Mouse (Mus musculus) liver, embryonic 16.5 days (tissue): ENCODE measurements around the gene Rrp7a. TPM values are rescaled to one million over a fixed set of nuclear protein-coding genes. Genes with fewer than 3 reads are reported as not detected.

Experiments used
- ATAC-seq: fragments of 200-750 bp; cut with Nextera tagmentation; 2 replicates; pipeline ENCODE4 v1.8.0; 2017; ENCODE audit warnings: low read depth, mild to moderate bottlenecking, moderate number of reproducible peaks, moderate library complexity
- H3K27ac ChIP-seq: fragments of 300-500 bp; sonication (generic); 2 replicates; pipeline ENCODE4 v1.5.1; 2014; ENCODE audit warnings: mild to moderate bottlenecking, low read length
- H3K27me3 ChIP-seq: fragments of 300-500 bp; sonication (generic); 2 replicates; pipeline ENCODE4 v1.6.1; 2014; ENCODE audit warnings: low read depth, low read length, mixed read lengths; ENCODE audit not compliant: control insufficient read depth, insufficient read depth
- H3K36me3 ChIP-seq: fragments of 300-500 bp; sonication (generic); 2 replicates; pipeline ENCODE4 v1.6.1; 2014; ENCODE audit warnings: mild to moderate bottlenecking; ENCODE audit not compliant: control insufficient read depth, insufficient read depth
- H3K4me1 ChIP-seq: fragments of 300-500 bp; sonication (generic); 2 replicates; pipeline ENCODE4 v1.6.1; 2014; ENCODE audit warnings: low read depth, low read length, mixed read lengths; ENCODE audit not compliant: control insufficient read depth
- H3K4me2 ChIP-seq: fragments of 300-500 bp; sonication (generic); 2 replicates; pipeline ENCODE4 v1.6.1; 2014; ENCODE audit warnings: low read depth, low read length, mixed read lengths
- H3K4me3 ChIP-seq: fragments of 300-500 bp; sonication (generic); 2 replicates; pipeline ENCODE4 v1.5.1; 2014; ENCODE audit warnings: low read depth, mild to moderate bottlenecking, low read length
- H3K9ac ChIP-seq: fragments of 300-500 bp; sonication (generic); 2 replicates; pipeline ENCODE4 v1.6.1; 2014; ENCODE audit warnings: low read depth, low read length
- H3K9me3 ChIP-seq: fragments of 300-500 bp; sonication (generic); replicated peaks from 2 replicates; pipeline ENCODE4 v1.6.1; 2016; ENCODE audit warnings: low read length; ENCODE audit not compliant: control insufficient read depth
- WGBS: fragments of 180-500 bp; shearing (Covaris S2); extraction: QIAGEN DNeasy Blood & Tissue Kit; methylation state at CpG from one replicate; pipeline ENCODE4 v1.1.7; 2014; ENCODE audit not compliant: insufficient replicate concordance; 5-methylcytosine and 5-hydroxymethylcytosine counted together
- polyA plus RNA-seq: library from polyadenylated mRNA; unstranded; fragments of >200 nt; fragmentation: Nextera tagmentation; extraction: Ambion mirVana; gene quantifications from 2 replicates; pipeline ENCODE4 v1.2.1, GENCODE M21; 2015

Gene Rrp7a
- polyA plus RNA-seq, 1 experiment from 2014 or later: 19.4 TPM

- Histone ChIP-seq H3K27ac (no peak overlapping the region), H3K4me3 (no peak overlapping the region), H3K36me3 (peaks cover 81% of the 10 kb centered on the region), H3K9me3 (no peaks in the 10 kb centered on the region), H3K9ac (no peak overlapping the region), H3K27me3 (no peaks in the 10 kb centered on the region), H3K4me1 (peaks cover 20% of the 10 kb centered on the region), H3K4me2 (no peak overlapping the region)
- 91% methylated on average over 9 of the region's 9 CpGs for WGBS
- ATAC-seq: no peak
These were observed 37.2 kb upstream of the Rrp7a start for GRCm38 (mm10) chr15:83159823-83160222.

GRCm38 (mm10) chr15:83158587-83159160 lies 36.1 kb upstream of the Rrp7a start:
- ATAC-seq: no peak
- peaks cover 16% of the 10 kb centered on the region for H3K4me1 ChIP-seq
- H3K9me3 ChIP-seq: no peaks in the 10 kb centered on the region
- peaks cover 85% of the 10 kb centered on the region for H3K36me3 ChIP-seq
- H3K9ac ChIP-seq: no peak overlapping the region
- H3K4me2 ChIP-seq: no peak overlapping the region
- no peaks in the 10 kb centered on the region for H3K27me3 ChIP-seq
- WGBS: 73% methylated on average over 7 of the region's 7 CpGs
- H3K27ac ChIP-seq: no peak overlapping the region
- H3K4me3 ChIP-seq: no peak overlapping the region

DNA sequence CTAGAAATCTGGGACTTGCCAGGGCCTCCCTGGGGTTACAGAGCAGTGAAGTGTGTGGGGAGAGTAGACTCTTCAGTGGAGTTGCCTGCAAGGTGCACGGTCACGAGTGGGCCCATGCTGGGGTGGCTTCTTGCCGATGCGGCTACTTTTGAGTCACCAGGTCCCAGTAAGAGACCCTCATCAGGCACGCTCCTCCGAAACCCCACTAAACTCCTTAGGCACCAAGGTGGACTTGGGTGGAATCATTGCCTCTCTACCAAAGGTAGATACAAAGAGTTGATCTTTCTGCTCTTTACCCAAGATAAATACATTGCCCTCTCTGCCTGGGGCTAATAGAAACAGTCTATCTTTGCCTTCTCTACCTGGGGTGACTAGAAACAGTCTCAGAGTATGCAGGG lies 35.1 kb upstream of the Rrp7a start:
- Histone ChIP-seq H3K36me3 (peaks cover 84% of the 10 kb centered on the region), H3K4me3 (no peak overlapping the region), H3K27ac (no peak overlapping the region), H3K4me2 (no peak overlapping the region), H3K9me3 (no peaks in the 10 kb centered on the region), H3K9ac (no peak overlapping the region), H3K27me3 (no peaks in the 10 kb centered on the region), H3K4me1 (peaks cover 8% of the 10 kb centered on the region)
- WGBS: 96% methylated on average over 6 of the region's 6 CpGs
- no peak for ATAC-seq

DNA sequence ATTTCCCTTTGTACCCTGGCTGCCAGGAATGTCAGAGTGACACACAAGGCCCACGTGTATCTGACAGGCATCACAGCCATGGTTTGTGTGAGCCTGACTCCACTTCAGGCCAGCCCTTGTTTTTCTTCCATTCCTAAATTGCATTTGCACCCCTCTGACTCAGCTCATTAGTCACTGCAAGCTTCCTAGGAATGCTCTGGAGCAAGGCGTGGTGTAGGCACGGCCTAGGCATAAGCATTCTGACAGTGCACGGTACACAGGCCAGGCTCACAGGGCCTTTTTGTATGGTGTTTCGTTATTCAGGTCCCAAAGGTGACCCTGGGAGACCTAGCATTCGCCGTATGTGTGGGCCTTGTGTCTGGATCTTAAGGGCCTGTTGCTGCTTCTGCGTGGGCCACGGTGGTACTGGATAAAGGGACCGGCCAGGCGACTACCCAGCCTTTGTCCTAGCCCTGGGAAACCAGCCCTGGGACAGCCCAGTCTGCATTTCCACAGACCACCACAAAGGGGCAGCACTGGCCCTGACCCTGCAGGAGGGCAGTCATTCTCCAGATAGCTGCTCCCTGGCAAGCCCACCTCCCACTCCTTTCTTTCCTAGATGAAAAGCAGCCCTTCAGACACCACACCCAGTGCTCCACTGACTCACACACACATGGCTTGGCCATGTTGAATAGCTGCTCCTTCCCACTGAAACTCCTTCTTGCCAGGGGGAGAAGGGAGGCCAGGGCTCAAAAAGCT lies 34.5 kb upstream of the Rrp7a start:
- 77% methylated on average over 11 of the region's 11 CpGs for WGBS
- H3K27ac ChIP-seq: no peak overlapping the region
- peak; percentile 22; the same call in 1 of the 2 replicates for ATAC-seq
- no peak overlapping the region for H3K4me3 ChIP-seq
- H3K9me3 ChIP-seq: no peaks in the 10 kb centered on the region
- H3K4me2 ChIP-seq: no peak overlapping the region
- no peak overlapping the region for H3K9ac ChIP-seq
- H3K27me3 ChIP-seq: no peaks in the 10 kb centered on the region
- peaks cover 78% of the 10 kb centered on the region for H3K36me3 ChIP-seq
- H3K4me1 ChIP-seq: peaks cover 3% of the 10 kb centered on the region

DNA sequence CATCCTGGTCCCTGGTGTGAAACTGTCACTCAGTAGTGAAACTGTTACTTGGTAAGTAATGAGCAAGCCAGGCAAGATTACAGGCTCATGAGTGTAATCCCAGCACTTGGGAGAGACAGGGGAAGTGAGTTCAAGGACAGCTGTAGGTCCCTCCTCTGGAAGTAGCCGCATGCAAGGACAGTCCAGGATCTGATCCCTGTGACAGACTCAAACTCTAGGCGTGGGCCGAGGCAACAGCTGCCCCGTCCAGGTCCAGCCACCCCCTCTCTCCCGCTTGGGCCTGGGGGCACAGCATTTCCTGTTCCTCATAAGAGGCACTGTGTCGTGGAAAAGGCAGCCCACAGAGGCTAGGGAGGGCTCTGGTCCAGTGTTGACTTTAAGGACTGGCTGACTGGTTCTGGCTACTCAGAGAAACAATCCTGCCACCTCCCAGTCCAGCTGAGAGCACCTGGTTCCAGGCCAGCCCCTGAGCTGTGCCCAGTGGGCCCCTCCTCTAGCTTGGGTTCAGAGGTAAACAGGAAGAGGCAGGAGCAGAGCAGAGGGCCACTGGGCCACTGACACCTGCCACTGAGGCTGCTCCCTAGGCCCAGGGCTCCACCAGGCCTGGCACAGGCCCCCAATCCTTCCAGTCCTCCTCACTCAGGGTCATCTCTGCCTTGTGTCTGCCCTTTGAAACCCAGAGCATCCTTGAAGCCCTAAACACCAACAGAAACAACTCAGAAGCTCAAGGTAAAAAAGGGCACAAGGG lies 33.2 kb upstream of the Rrp7a start:
- peaks cover 65% of the 10 kb centered on the region for H3K36me3 ChIP-seq
- H3K9ac ChIP-seq: no peak overlapping the region
- no peak overlapping the region for H3K4me3 ChIP-seq
- 59% methylated on average over 6 of the region's 6 CpGs for WGBS
- ATAC-seq: no peak
- H3K4me2 ChIP-seq: no peak overlapping the region
- no peaks in the 10 kb centered on the region for H3K9me3 ChIP-seq
- H3K27me3 ChIP-seq: no peaks in the 10 kb centered on the region
- H3K4me1 ChIP-seq: no peaks in the 10 kb centered on the region
- H3K27ac ChIP-seq: no peak overlapping the region

GRCm38 (mm10) chr15:83154309-83154708 lies 31.7 kb upstream of the Rrp7a start:
- H3K4me3 ChIP-seq: no peak overlapping the region
- peaks cover 6% of the 10 kb centered on the region for H3K4me1 ChIP-seq
- H3K9ac ChIP-seq: no peak overlapping the region
- H3K4me2 ChIP-seq: no peak overlapping the region
- H3K36me3 ChIP-seq: peaks cover 50% of the 10 kb centered on the region
- WGBS: 94% methylated on average over 7 of the region's 7 CpGs
- no peaks in the 10 kb centered on the region for H3K27me3 ChIP-seq
- no peak for ATAC-seq
- H3K27ac ChIP-seq: no peak overlapping the region
- no peaks in the 10 kb centered on the region for H3K9me3 ChIP-seq

GRCm38 (mm10) chr15:83150694-83151093 lies 28.1 kb upstream of the Rrp7a start:
- no peak overlapping the region for H3K4me2 ChIP-seq

GRCm38 (mm10) chr15:83150073-83150442 lies 27.5 kb upstream of the Rrp7a start:
- Histone ChIP-seq H3K4me3 (peak overlapping the region; percentile 99), H3K9ac (peak overlapping the region; percentile 98)

More at GRCm38 (mm10) chr15:83150694-83151093, 28.1 kb upstream of the Rrp7a start:
- H3K27me3 ChIP-seq: no peaks in the 10 kb centered on the region
- ATAC-seq: no peak
- H3K9me3 ChIP-seq: no peaks in the 10 kb centered on the region
- 80% methylated on average over 4 of the region's 4 CpGs for WGBS
- H3K36me3 ChIP-seq: peaks cover 30% of the 10 kb centered on the region
- peaks cover 19% of the 10 kb centered on the region for H3K4me1 ChIP-seq
- H3K4me3 ChIP-seq: no peak overlapping the region
- peak overlapping the region; percentile 54 for H3K27ac ChIP-seq
- H3K9ac ChIP-seq: no peak overlapping the region

More at GRCm38 (mm10) chr15:83150073-83150442, 27.5 kb upstream of the Rrp7a start:
- Histone ChIP-seq H3K4me1 (peaks cover 19% of the 10 kb centered on the region), H3K9me3 (no peaks in the 10 kb centered on the region), H3K27ac (peak overlapping the region; percentile 99), H3K4me2 (peak overlapping the region; percentile 93), H3K36me3 (peaks cover 23% of the 10 kb centered on the region), H3K27me3 (no peaks in the 10 kb centered on the region)
- no peak for ATAC-seq
- WGBS: 24% methylated on average over 3 of the region's 3 CpGs
